Mouse (Mus musculus): ENCODE data around the gene Aqp5. TPM values are rescaled to one million over a fixed set of nuclear protein-coding genes. Genes with fewer than 3 reads are reported as not detected.

Aqp5 gene
- polyA plus RNA-seq, 1 experiment from 2014 or later, result 1.9 TPM

Other genes starting within 250 kb of the Aqp5 start
- 34.5 and 34.9 TPM in 2 replicates for gene Fmnl3, start 220.3 kb upstream of the Aqp5 start, polyA plus RNA-seq (2015; fragmentation: Nextera tagmentation; extraction: Ambion mirVana)
- 382 and 427 TPM in 2 replicates for gene Tmbim6, start 197.9 kb upstream of the Aqp5 start, polyA plus RNA-seq (2015; fragmentation: Nextera tagmentation; extraction: Ambion mirVana)
- 8.7 and 11.6 TPM in 2 replicates for gene Nckap5l, start 133.0 kb upstream of the Aqp5 start, polyA plus RNA-seq (2015; fragmentation: Nextera tagmentation; extraction: Ambion mirVana)
- 15.0 and 16.1 TPM in 2 replicates for gene Bcdin3d, start 116.1 kb upstream of the Aqp5 start, polyA plus RNA-seq (2015; fragmentation: Nextera tagmentation; extraction: Ambion mirVana)
- gene Faim2, start 62.6 kb upstream of the Aqp5 start, polyA plus RNA-seq (2015; fragmentation: Nextera tagmentation; extraction: Ambion mirVana), result 1.1 and 1.4 TPM in 2 replicates
- 0.34 TPM in 1 of 2 replicates, not detected in the other for gene Aqp2, start 11.7 kb upstream of the Aqp5 start, polyA plus RNA-seq (2015; fragmentation: Nextera tagmentation; extraction: Ambion mirVana)
- gene Aqp6, start 10.6 kb downstream of the Aqp5 start, polyA plus RNA-seq (2015; fragmentation: Nextera tagmentation; extraction: Ambion mirVana), result not detected in 2 replicates
- gene Racgap1, start 60.9 kb downstream of the Aqp5 start, polyA plus RNA-seq (2015; fragmentation: Nextera tagmentation; extraction: Ambion mirVana), result 174 and 186 TPM in 2 replicates
- gene Asic1, start 79.6 kb downstream of the Aqp5 start, polyA plus RNA-seq (2015; fragmentation: Nextera tagmentation; extraction: Ambion mirVana), result 1.4 and 1.8 TPM in 2 replicates
- gene Smarcd1, start 111.3 kb downstream of the Aqp5 start, polyA plus RNA-seq (2015; fragmentation: Nextera tagmentation; extraction: Ambion mirVana), result 41.1 and 50.7 TPM in 2 replicates
- gene Gm17349, start 114.7 kb downstream of the Aqp5 start, polyA plus RNA-seq (2015; fragmentation: Nextera tagmentation; extraction: Ambion mirVana), result not detected in 2 replicates
- gene Gpd1, start 126.7 kb downstream of the Aqp5 start, polyA plus RNA-seq (2015; fragmentation: Nextera tagmentation; extraction: Ambion mirVana), result 0.82 and 1.1 TPM in 2 replicates
- 132 and 137 TPM in 2 replicates for gene Cox14, start 134.8 kb downstream of the Aqp5 start, polyA plus RNA-seq (2015; fragmentation: Nextera tagmentation; extraction: Ambion mirVana)
- gene Cers5, start 182.1 kb downstream of the Aqp5 start, polyA plus RNA-seq (2015; fragmentation: Nextera tagmentation; extraction: Ambion mirVana), result 75.3 and 78.0 TPM in 2 replicates

Data from lung, embryonic 15.5 days (tissue).